Mouse (Mus musculus): ENCODE measurements around the gene Dsp.

Gene Dsp

DNA sequence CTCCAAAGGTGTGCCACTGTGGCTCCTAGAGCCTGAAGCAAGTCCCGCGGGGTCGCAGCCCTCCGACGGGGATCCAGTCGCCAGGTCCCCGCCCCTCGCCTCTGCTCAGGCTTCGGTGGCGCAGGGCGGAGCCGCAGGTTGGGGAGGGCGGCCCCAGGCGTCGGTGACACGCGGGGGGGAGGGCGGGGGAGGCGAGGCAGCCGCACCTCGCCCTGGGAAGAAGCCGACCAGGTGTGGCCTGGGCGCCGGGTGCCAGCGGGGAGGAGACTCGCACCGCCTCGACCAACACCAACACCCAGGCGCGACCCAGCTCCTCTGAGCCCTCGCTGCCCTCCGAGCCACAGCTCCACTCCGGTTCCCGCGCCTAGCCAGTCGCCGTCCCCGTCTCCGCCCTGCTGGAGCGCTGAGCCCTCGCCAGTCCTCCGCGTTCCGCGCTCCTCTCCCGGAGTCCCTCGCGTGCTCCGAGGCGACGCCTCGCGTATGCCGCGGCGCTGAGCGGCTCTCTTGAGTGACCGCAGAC lies at the start of gene Dsp:
TSS of gene Dsp (plus strand) at position 226 of the 520 bp plus-strand sequence.
- DNase-seq: no peak

GRCm38 (mm10) chr13:38103406-38103805 lies 47.7 kb upstream of the Dsp start:
- DNase-seq: no peak

DNA sequence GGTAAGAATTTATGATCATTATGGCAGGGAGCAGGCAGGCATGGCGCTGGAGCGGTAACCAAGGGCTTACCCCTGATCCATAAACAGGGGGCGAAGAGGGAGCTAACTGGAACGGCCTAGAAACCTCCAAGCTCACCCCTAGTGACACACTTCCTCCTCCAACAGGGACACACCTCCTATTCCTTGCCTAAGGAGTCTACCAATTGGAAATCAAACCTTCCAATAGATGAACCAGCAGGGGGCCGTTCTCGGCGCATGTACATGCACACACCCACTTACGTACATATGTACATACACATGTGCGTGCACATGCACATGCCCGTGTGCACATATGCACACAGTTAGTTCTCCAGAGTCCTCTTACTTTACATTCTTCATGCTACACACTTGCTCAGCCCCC lies 46.6 kb upstream of the Dsp start:
- no peak for DNase-seq

GRCm38 (mm10) chr13:38109081-38109480 lies 42.0 kb upstream of the Dsp start:
- no peak for DNase-seq

DNA sequence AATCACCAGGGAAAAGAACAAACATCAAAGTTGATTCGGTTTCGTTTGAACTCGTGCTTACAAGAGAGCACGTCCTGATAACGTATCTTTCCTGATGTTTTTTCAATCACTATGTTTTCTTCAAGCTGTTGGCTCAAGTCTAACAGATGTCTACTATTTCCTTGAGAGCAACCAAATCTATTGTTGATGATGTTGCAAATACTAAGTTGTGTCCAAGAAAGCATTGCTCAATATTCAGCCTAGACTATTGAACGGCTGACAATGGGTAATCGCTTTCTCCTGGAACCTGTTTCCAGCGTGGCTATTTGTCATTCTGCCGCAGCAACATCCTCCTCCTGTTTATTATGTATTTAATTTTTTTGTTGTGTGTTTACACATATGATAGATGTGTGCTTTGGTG lies 28.8 kb upstream of the Dsp start:
- DNase-seq: no peak

- no peak for DNase-seq
These were observed 27.4 kb upstream of the Dsp start for GRCm38 (mm10) chr13:38123666-38124065.

DNA sequence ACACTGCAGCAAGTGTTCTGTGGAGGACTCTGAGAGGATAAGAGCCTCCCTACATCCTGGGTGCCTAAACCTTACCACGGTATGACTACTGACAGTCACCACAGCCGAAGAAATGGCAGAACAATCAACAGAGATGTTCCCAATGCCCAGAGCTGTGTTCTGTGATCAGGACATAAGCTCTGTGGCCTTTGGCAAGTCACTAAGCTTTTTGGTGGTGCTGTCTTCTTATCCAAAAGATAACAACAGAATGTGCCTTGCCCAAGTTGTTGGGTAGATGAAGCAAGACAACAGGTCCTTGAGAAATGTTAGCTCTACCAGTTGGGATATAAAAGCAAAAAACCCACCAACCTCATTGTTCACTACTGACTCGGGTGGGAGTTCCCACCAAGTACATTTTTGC lies 23.4 kb upstream of the Dsp start:
- no peak for DNase-seq

DNA sequence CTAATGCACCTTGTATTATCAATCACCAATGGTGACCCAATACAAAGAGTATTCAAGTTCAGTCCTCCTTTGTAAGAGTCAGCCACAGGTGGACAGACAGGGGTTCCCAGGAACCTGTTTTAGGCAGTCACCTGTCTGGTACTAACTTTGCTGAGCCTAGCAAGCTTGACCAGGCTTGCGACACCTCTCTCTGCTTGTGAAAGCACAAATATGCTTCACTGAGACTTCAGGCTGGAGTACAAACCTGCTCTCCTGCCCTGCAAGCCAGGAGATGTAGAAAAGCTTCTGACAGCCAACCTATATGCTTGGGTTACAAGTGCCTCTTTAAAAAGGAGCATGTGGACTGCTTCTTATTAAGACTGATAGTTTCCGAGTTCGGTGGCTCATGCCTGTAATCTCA lies 22.8 kb upstream of the Dsp start:
- DNase-seq: no peak

GRCm38 (mm10) chr13:38129492-38129891 lies 21.6 kb upstream of the Dsp start:
- no peak for DNase-seq

GRCm38 (mm10) chr13:38130116-38130515 lies 21.0 kb upstream of the Dsp start:
- no peak for DNase-seq

- DNase-seq: no peak
These were observed 18.0 kb upstream of the Dsp start for GRCm38 (mm10) chr13:38133016-38133528.

- DNase-seq: no peak
These were observed 10.6 kb upstream of the Dsp start for GRCm38 (mm10) chr13:38140521-38140920.

DNA sequence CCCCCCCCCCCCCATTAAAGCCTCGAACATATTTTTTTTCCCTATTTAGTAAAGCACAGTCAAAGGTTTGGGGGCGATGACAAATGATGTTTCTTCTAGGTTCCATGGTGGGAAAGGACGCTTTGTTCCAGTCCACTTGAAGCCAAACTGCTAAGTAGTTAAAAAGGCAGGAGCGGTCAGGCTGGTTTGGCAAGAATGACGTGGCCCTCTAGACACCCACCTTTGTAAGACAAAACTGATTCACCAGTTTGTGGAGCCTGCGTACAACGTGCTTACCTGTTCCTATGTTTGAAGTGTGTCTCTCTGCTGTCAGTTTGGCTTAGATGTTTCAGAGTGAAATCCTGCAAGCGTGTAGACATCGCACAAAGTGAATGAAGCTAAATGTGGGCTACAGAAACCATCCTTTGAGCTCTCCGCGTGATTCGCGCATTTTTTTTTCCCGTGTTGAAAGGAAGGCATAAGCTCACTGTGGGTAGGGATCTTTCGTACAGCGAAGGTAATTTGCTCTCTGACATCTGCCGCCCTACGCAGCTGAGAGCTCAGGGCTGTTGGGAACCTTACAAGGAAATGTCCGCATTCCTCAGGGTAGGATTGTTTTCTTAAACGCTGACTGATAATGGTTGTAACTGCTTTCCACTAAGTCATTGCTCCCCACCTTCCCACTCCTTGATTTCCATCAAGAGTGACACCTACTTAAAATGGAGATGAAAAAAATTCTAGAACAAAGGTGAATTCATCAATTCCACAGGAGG lies 6.0 kb upstream of the Dsp start:
- no peak for DNase-seq

GRCm38 (mm10) chr13:38148348-38148747 lies 2.7 kb upstream of the Dsp start:
- no peak for DNase-seq

GRCm38 (mm10) chr13:38151671-38152428 lies 756 bp downstream of the Dsp start:
- DNase-seq: no peak

DNA sequence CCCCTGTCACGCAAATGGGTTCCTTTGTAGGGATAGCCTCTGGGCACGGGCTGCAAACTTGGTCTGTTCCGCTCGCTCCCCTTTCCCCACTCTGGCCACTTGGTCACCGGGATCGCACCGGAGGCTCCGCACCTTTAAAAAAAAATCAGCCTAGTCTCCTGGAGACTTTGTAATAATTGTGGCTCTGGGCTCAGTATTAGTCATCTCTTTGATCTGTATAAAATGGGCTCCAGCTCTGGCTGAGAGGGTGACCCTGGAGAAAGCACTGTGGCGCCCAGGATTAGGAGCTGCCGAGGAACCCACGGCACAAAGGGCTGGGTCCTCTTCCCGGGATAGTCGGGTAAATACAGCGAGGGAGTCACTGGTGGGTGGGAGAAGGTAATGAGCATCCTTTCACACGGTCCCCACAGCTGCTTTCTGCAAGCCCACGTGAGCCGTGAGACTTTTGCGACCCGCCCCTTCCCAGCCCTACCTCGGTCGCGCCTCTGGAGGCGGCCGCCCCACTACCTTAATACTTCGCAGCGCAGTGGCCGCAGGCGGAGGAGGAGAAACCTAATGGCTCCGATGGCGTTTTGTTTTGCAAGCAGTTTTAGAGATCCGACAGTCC lies 1.4 kb downstream of the Dsp start:
- no peak for DNase-seq

GRCm38 (mm10) chr13:38155523-38155922 lies 4.4 kb downstream of the Dsp start:
- DNase-seq: no peak

- no peak for DNase-seq
These were observed 6.5 kb downstream of the Dsp start for GRCm38 (mm10) chr13:38157635-38158034.

DNA sequence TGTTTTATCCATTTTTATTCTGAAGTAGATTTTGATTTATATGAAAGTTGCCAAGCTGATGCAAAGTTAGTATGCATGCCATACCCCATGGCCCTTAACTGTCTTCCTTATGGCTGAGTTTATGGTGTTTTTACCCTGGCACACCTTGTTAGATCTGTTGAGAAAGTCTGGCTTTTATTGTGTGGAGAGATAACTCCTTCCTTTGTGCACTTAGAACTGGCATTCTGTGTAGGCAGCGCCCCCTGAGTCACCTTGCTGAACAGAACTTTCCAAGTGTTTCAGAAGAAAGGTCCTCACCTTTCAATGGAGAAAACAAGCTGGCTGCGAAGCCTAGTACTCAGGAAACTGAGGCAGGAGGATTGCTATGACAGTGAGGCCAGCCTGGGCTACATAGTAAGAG lies 10.9 kb downstream of the Dsp start:
- no peak for DNase-seq

- DNase-seq: no peak
These were observed 11.6 kb downstream of the Dsp start for GRCm38 (mm10) chr13:38162668-38163067.

- DNase-seq: peak; percentile 5
These were observed 13.8 kb downstream of the Dsp start for GRCm38 (mm10) chr13:38164932-38165331.

GRCm38 (mm10) chr13:38167056-38167455 lies 16.0 kb downstream of the Dsp start:
- DNase-seq: no peak

- no peak for DNase-seq
These were observed 19.6 kb downstream of the Dsp start for GRCm38 (mm10) chr13:38170707-38171144.

GRCm38 (mm10) chr13:38193406-38193805 lies 42.3 kb downstream of the Dsp start:
- DNase-seq: no peak
